Mouse (Mus musculus): ENCODE measurements at regions not wholly inside any gene's neighbourhood (a gene's known extent, or its start where the extent isn't known, plus 50 kb on each side); places are given as distances from the start of the nearest gene placed in this dataset.

DNA sequence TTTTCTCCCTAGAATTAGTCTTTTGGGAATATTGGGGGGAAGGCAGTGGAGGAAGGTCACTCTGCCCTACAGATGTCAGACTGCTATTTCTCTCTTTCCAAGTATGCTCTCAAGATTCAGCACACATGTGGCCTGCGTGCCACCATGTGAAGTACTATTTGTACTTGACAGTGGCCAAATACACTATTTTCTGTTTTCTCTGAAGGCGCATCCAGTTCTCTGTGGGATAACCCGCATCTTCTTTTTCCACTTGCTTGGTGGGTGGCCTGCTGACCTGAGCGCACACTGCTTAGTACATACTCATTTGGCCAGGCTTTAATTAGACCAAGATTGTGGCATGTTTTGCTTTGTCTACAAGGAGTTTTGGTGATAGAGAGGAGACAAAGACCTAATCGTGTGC, 55.7 kb upstream of the Tcf21 start:
- TF ChIP-seq POLR2A (IDR thresholded peaks at IDR 0.05; ENCODE audit: borderline replicate concordance, extremely low read depth, insufficient read depth, insufficient read length, poor library complexity, severe bottlenecking) (no peak), CTCF (IDR thresholded peaks at IDR 0.05; ENCODE audit: borderline replicate concordance, extremely low read depth, insufficient read depth, insufficient read length) (no peak)

Measured in brain, embryonic 14.5 days (tissue).